Mouse (Mus musculus): ENCODE data around the gene Usp35. TPM values are rescaled to one million over a fixed set of nuclear protein-coding genes. Genes with fewer than 3 reads are reported as not detected.
A peak's percentile ranks its signal among the peaks of the same experiment; 100 is the strongest.

Gene Usp35
- total and polyA plus RNA-seq, 2 experiments, result 1.0 to 1.5 TPM

- H3K36me3 ChIP-seq (ENCODE audit: control insufficient read depth, insufficient read depth, low read length), result no peaks in the 10 kb centered on the region
- WGBS, result 64% methylated on average over 5 of the region's 5 CpGs
- peaks cover 8% of the 10 kb centered on the region for H3K4me1 ChIP-seq (ENCODE audit: control insufficient read depth, insufficient read depth, low read length)
- no peaks in the 10 kb centered on the region for H3K27me3 ChIP-seq (ENCODE audit: control insufficient read depth, insufficient read depth, low read length)
- no peak overlapping the region for H3K4me3 ChIP-seq (ENCODE audit: insufficient read depth, low read depth, low read length)
- H3K9ac ChIP-seq (ENCODE audit: low read depth, low read length), result no peak overlapping the region
- H3K27ac ChIP-seq (replicated peaks; ENCODE audit: insufficient read depth, low read depth, low read length), result peak overlapping the region; percentile 67
- no peak for TF ChIP-seq POLR2A (IDR thresholded peaks at IDR 0.05; ENCODE audit: extremely low read depth, insufficient read depth, low read length)
- no peak for TF ChIP-seq CTCF (IDR thresholded peaks at IDR 0.05; ENCODE audit: low read depth, low read length)
- DNase-seq (ENCODE audit: extremely low read depth, low read depth, low spot score), result peak; percentile 58
- H3K79me2 ChIP-seq (ENCODE audit: control insufficient read depth, insufficient read depth, low read length), result no peaks in the 10 kb centered on the region
These were observed 25.1 kb upstream of the Usp35 start for GRCm38 (mm10) chr7:97356875-97357276.

- Histone ChIP-seq H3K9ac (ENCODE audit: low read depth, low read length) (no peak overlapping the region), H3K27me3 (ENCODE audit: control insufficient read depth, insufficient read depth, low read length) (no peaks in the 10 kb centered on the region), H3K4me1 (ENCODE audit: control insufficient read depth, insufficient read depth, low read length) (peaks cover 8% of the 10 kb centered on the region), H3K27ac (replicated peaks; ENCODE audit: insufficient read depth, low read depth, low read length) (peak overlapping the region; percentile 60), H3K36me3 (ENCODE audit: control insufficient read depth, insufficient read depth, low read length) (no peaks in the 10 kb centered on the region), H3K4me3 (ENCODE audit: insufficient read depth, low read depth, low read length) (no peak overlapping the region), H3K79me2 (ENCODE audit: control insufficient read depth, insufficient read depth, low read length) (no peaks in the 10 kb centered on the region)
- no peak for DNase-seq (ENCODE audit: extremely low read depth, low read depth, low spot score)
- 77% methylated on average over 5 of the region's 5 CpGs for WGBS
- no peak for TF ChIP-seq CTCF (IDR thresholded peaks at IDR 0.05; ENCODE audit: low read depth, low read length)
- TF ChIP-seq POLR2A (IDR thresholded peaks at IDR 0.05; ENCODE audit: extremely low read depth, insufficient read depth, low read length), result no peak
These were observed 24.4 kb upstream of the Usp35 start for GRCm38 (mm10) chr7:97356253-97356652.

DNA sequence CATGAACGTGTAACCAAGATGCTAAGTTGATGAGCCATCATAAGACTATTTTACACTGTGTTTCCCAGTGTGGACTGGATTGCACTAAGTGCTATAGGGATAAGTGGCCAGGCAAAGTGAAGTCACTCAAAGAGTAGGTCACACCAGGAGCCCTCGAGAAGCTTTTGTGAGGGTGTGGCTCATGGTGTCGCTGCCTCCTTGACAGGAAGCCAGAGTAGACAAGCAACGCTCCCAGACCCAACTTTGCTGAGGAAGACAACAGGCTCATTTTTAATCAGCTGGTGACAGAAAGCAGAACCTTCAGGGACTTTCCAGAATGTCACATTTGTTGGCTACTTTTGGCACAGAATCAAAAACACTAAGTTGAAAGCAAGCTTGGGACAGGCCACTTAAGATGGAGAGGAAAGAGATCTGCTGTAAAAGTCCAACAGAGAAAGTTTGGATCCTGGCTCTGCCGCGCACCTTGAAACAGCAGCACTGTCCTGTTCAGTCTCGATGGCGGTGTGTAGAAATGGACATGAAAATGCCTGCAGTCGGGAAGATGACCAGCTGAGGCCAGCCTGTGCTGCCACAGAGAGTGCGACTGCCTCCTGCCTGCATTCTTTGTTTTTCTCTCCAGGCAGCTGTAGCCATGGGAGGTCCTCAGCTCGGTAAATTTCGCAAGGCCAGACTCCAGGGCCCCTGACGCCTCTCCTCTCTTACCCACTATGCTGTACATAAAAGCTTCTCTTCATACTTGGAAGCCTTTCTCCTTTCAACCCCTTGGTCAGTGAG lies 23.4 kb upstream of the Usp35 start:
- no peak overlapping the region for H3K4me3 ChIP-seq (ENCODE audit: insufficient read depth, low read depth, low read length)
- H3K27me3 ChIP-seq (ENCODE audit: control insufficient read depth, insufficient read depth, low read length), result no peaks in the 10 kb centered on the region
- H3K4me1 ChIP-seq (ENCODE audit: control insufficient read depth, insufficient read depth, low read length), result peaks cover 8% of the 10 kb centered on the region
- H3K79me2 ChIP-seq (ENCODE audit: control insufficient read depth, insufficient read depth, low read length), result no peaks in the 10 kb centered on the region
- H3K36me3 ChIP-seq (ENCODE audit: control insufficient read depth, insufficient read depth, low read length), result no peaks in the 10 kb centered on the region
- H3K9ac ChIP-seq (ENCODE audit: low read depth, low read length), result no peak overlapping the region
- DNase-seq (ENCODE audit: extremely low read depth, low read depth, low spot score), result peak; percentile 54
- H3K27ac ChIP-seq (replicated peaks; ENCODE audit: insufficient read depth, low read depth, low read length), result peak overlapping the region; percentile 47
- 49% methylated on average over 13 of the region's 13 CpGs for WGBS
- TF ChIP-seq CTCF (IDR thresholded peaks at IDR 0.05; ENCODE audit: low read depth, low read length), result no peak
- no peak for TF ChIP-seq POLR2A (IDR thresholded peaks at IDR 0.05; ENCODE audit: extremely low read depth, insufficient read depth, low read length)

- no peaks in the 10 kb centered on the region for H3K36me3 ChIP-seq (ENCODE audit: control insufficient read depth, insufficient read depth, low read length)
- DNase-seq (ENCODE audit: extremely low read depth, low read depth, low spot score), result no peak
- H3K4me1 ChIP-seq (ENCODE audit: control insufficient read depth, insufficient read depth, low read length), result peaks cover 8% of the 10 kb centered on the region
- no peaks in the 10 kb centered on the region for H3K79me2 ChIP-seq (ENCODE audit: control insufficient read depth, insufficient read depth, low read length)
- H3K27ac ChIP-seq (replicated peaks; ENCODE audit: insufficient read depth, low read depth, low read length), result no peak overlapping the region
- no peaks in the 10 kb centered on the region for H3K27me3 ChIP-seq (ENCODE audit: control insufficient read depth, insufficient read depth, low read length)
- H3K4me3 ChIP-seq (ENCODE audit: insufficient read depth, low read depth, low read length), result no peak overlapping the region
- no peak for TF ChIP-seq POLR2A (IDR thresholded peaks at IDR 0.05; ENCODE audit: extremely low read depth, insufficient read depth, low read length)
- TF ChIP-seq CTCF (IDR thresholded peaks at IDR 0.05; ENCODE audit: low read depth, low read length), result no peak
- no peak overlapping the region for H3K9ac ChIP-seq (ENCODE audit: low read depth, low read length)
- WGBS, result 92% methylated on average over 6 of the region's 6 CpGs
These were observed 21.5 kb upstream of the Usp35 start for GRCm38 (mm10) chr7:97353356-97353755.

DNA sequence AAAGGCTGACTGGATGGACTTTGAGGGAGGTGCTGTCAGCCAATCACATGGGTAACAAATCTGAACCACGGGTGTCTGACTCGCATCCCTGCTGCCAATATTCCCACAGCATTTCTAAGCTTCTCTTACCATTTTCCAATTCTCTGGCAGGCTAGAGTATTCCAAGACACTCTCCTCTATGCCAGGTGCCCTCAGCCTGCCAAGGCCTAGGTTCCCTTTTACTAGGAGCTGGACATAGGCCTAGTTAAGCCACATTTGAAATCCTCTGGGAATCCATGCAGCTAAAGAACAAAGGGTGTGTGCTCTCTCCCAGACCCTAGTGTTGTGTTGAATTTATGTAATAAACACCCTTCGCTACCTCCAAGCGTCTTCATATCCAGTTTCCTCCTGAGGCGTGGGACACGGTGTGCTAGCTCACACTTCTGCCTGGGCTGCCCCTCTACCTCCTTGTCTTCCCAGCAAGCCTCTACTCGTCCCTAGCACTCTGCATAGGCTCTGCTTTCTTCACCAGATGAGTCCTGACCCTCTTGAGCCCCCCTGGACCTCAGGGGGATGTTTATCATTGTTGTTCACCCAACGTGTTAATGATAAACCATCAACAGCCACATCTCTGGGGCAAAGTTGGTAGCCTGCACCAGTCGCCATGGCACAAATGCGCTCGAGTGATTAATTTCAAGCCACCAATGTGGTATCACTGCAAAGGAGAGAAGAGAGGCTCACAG lies 20.1 kb upstream of the Usp35 start:
- H3K4me3 ChIP-seq (ENCODE audit: insufficient read depth, low read depth, low read length), result no peak overlapping the region
- 91% methylated on average over 11 of the region's 11 CpGs for WGBS
- H3K4me1 ChIP-seq (ENCODE audit: control insufficient read depth, insufficient read depth, low read length), result peaks cover 8% of the 10 kb centered on the region
- H3K9ac ChIP-seq (ENCODE audit: low read depth, low read length), result no peak overlapping the region
- DNase-seq (ENCODE audit: extremely low read depth, low read depth, low spot score), result no peak
- H3K27ac ChIP-seq (replicated peaks; ENCODE audit: insufficient read depth, low read depth, low read length), result no peak overlapping the region
- H3K79me2 ChIP-seq (ENCODE audit: control insufficient read depth, insufficient read depth, low read length), result no peaks in the 10 kb centered on the region
- TF ChIP-seq CTCF (IDR thresholded peaks at IDR 0.05; ENCODE audit: low read depth, low read length) (no peak), POLR2A (IDR thresholded peaks at IDR 0.05; ENCODE audit: extremely low read depth, insufficient read depth, low read length) (no peak)
- no peaks in the 10 kb centered on the region for H3K36me3 ChIP-seq (ENCODE audit: control insufficient read depth, insufficient read depth, low read length)
- no peaks in the 10 kb centered on the region for H3K27me3 ChIP-seq (ENCODE audit: control insufficient read depth, insufficient read depth, low read length)

DNA sequence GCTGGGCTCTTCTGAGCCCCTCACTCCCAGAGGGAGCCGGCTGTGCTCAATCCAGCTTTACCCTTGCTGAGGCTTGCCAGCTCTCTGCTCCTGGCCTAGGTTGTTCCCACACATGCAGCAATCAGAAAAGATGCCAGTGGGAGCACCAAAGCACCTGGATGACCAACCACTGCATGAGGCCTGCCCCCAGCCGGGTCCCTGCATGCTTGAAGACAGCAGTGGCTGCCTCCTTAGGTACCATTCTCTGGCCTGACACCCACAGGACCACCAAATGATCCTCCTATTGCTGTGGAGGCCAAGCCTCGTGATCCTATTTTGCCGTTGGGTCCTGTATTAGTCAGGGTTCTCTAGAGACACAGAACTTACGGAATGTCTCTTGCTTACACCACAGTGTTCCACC lies 19.1 kb upstream of the Usp35 start:
- TF ChIP-seq POLR2A (IDR thresholded peaks at IDR 0.05; ENCODE audit: extremely low read depth, insufficient read depth, low read length) (no peak), CTCF (IDR thresholded peaks at IDR 0.05; ENCODE audit: low read depth, low read length) (no peak)

More for the DNA sequence above, 19.1 kb upstream of the Usp35 start:
- Histone ChIP-seq H3K4me1 (ENCODE audit: control insufficient read depth, insufficient read depth, low read length) (peaks cover 8% of the 10 kb centered on the region), H3K79me2 (ENCODE audit: control insufficient read depth, insufficient read depth, low read length) (no peaks in the 10 kb centered on the region), H3K9ac (ENCODE audit: low read depth, low read length) (no peak overlapping the region), H3K4me3 (ENCODE audit: insufficient read depth, low read depth, low read length) (no peak overlapping the region), H3K27ac (replicated peaks; ENCODE audit: insufficient read depth, low read depth, low read length) (no peak overlapping the region), H3K36me3 (ENCODE audit: control insufficient read depth, insufficient read depth, low read length) (no peaks in the 10 kb centered on the region), H3K27me3 (ENCODE audit: control insufficient read depth, insufficient read depth, low read length) (no peaks in the 10 kb centered on the region)
- DNase-seq (ENCODE audit: extremely low read depth, low read depth, low spot score), result no peak
- 90% methylated on average over 5 of the region's 5 CpGs for WGBS

All from liver, adult 2 months (tissue).